Mouse (Mus musculus): Measurements from ENCODE around the gene Hdac4. TPM values are rescaled to one million over a fixed set of nuclear protein-coding genes. Genes with fewer than 3 reads are reported as not detected.

Hdac4 gene
- 3.3 and 3.9 TPM in 2 replicates for polyA plus RNA-seq (2015; fragmentation: Nextera tagmentation; extraction: Ambion mirVana)

GRCm38 (mm10) chr1:92195360-92196149 lies at the start of gene Hdac4:
Gene Hdac4, minus strand, starts transcription at chr1:92195699.
- Histone ChIP-seq H3K9ac (no peak within 1 kb of the TSS), H3K9me3 (replicated peaks) (no peaks in the 10 kb centered on the region), H3K27me3 (peaks cover 3% of the 10 kb centered on the region; the same call in 1 of the 2 replicates), H3K27ac (replicated peaks) (no peak within 1 kb of the TSS), H3K4me1 (replicated peaks) (no peaks in the 10 kb centered on the region), H3K36me3 (replicated peaks) (no peaks in the 10 kb centered on the region), H3K4me3 (replicated peaks) (no peak within 1 kb of the TSS), H3K4me2 (no peak within 1 kb of the TSS)
- no peak for ATAC-seq (ENCODE audit: insufficient read depth)
- 54% methylated on average over 13 of the region's 13 CpGs for WGBS (ENCODE audit: insufficient replicate concordance)

DNA sequence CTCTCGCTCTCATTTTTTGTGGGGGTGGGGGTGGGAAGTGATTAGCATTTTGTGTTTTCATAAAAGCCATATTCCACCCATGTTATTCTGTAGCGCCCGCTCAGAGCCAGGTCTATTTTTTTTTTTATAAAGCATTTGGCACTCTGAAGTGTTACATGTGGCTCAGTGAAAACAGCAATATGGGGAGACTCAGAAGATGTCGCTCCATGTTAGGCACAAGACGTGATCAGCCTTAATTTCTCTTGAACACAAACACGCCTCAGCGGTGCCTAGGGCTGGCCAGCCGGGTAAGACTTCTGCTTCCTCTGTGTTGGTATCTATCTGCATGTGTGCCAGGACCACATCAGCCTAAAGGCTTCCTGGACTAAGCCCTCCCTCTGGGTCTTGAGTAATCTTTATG lies 48.0 kb upstream of the Hdac4 start:
- 79% methylated on average over 8 of the region's 8 CpGs for WGBS (ENCODE audit: insufficient replicate concordance)
- no peaks in the 10 kb centered on the region for H3K9me3 ChIP-seq (replicated peaks)
- no peaks in the 10 kb centered on the region for H3K4me1 ChIP-seq (replicated peaks)
- no peak for ATAC-seq (ENCODE audit: insufficient read depth)
- H3K9ac ChIP-seq, result no peak overlapping the region
- H3K27ac ChIP-seq (replicated peaks), result no peak overlapping the region
- H3K36me3 ChIP-seq (replicated peaks), result no peaks in the 10 kb centered on the region
- no peaks in the 10 kb centered on the region for H3K27me3 ChIP-seq
- no peak overlapping the region for H3K4me3 ChIP-seq (replicated peaks)
- H3K4me2 ChIP-seq, result no peak overlapping the region

DNA sequence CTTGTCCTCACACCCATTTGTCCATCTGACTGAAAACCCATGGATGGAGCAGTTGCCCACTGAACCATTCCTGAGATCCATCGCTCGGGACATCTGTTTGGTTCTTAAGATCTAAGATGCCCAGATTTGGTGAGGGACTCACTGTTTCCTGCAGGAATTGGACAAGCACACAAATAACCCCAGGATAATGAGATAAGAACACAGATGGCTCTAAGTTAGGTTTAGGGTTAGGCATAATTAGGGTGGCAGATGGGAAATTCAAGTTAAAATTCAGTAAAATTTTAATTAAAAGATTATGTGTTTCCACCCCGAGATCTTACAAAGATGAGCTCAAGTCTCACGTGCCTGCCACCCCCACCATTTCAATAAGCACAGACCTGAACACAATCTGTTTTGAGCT lies 44.6 kb upstream of the Hdac4 start:
- H3K4me3 ChIP-seq (replicated peaks), result no peak overlapping the region
- no peaks in the 10 kb centered on the region for H3K36me3 ChIP-seq (replicated peaks)
- H3K27ac ChIP-seq (replicated peaks), result no peak overlapping the region
- no peaks in the 10 kb centered on the region for H3K9me3 ChIP-seq (replicated peaks)
- no peak overlapping the region for H3K4me2 ChIP-seq
- no peak overlapping the region for H3K9ac ChIP-seq
- no peaks in the 10 kb centered on the region for H3K4me1 ChIP-seq (replicated peaks)
- 67% methylated on average over 4 of the region's 4 CpGs for WGBS (ENCODE audit: insufficient replicate concordance)
- no peaks in the 10 kb centered on the region for H3K27me3 ChIP-seq
- ATAC-seq (ENCODE audit: insufficient read depth), result no peak

GRCm38 (mm10) chr1:92235600-92235999 lies 40.1 kb upstream of the Hdac4 start:
- Histone ChIP-seq H3K27me3 (no peaks in the 10 kb centered on the region), H3K4me3 (replicated peaks) (no peak overlapping the region), H3K36me3 (replicated peaks) (no peaks in the 10 kb centered on the region), H3K4me1 (replicated peaks) (no peaks in the 10 kb centered on the region), H3K9ac (no peak overlapping the region), H3K27ac (replicated peaks) (no peak overlapping the region), H3K9me3 (replicated peaks) (no peaks in the 10 kb centered on the region), H3K4me2 (no peak overlapping the region)
- WGBS (ENCODE audit: insufficient replicate concordance), result 67% methylated on average over 4 of the region's 4 CpGs
- ATAC-seq (ENCODE audit: insufficient read depth), result no peak

DNA sequence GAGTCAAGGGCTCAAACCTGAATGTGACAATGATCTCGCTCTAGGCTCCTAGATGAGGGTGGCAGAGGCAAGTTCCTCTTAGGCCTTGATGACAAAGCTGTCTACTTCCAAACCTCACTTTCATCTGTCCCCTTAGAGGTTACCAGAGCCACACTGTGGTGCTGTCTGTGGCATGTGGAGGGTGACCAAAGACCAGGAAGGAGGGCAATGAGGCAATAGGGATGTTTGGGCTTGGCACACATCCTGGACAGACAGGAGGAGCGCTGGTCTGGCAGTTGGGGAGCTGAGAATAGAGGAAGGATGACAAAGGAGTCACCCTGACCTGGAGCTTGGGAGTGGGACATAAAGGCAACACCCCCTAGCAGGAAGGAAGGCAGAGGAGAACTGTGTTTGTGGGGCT lies 29.8 kb upstream of the Hdac4 start:
- Histone ChIP-seq H3K9me3 (replicated peaks) (no peaks in the 10 kb centered on the region), H3K4me2 (no peak overlapping the region), H3K9ac (no peak overlapping the region), H3K27ac (replicated peaks) (no peak overlapping the region), H3K36me3 (replicated peaks) (no peaks in the 10 kb centered on the region), H3K4me1 (replicated peaks) (no peaks in the 10 kb centered on the region), H3K4me3 (replicated peaks) (no peak overlapping the region), H3K27me3 (no peaks in the 10 kb centered on the region)
- ATAC-seq (ENCODE audit: insufficient read depth), result no peak
- WGBS (ENCODE audit: insufficient replicate concordance), result 37% methylated on average over 2 of the region's 2 CpGs

DNA sequence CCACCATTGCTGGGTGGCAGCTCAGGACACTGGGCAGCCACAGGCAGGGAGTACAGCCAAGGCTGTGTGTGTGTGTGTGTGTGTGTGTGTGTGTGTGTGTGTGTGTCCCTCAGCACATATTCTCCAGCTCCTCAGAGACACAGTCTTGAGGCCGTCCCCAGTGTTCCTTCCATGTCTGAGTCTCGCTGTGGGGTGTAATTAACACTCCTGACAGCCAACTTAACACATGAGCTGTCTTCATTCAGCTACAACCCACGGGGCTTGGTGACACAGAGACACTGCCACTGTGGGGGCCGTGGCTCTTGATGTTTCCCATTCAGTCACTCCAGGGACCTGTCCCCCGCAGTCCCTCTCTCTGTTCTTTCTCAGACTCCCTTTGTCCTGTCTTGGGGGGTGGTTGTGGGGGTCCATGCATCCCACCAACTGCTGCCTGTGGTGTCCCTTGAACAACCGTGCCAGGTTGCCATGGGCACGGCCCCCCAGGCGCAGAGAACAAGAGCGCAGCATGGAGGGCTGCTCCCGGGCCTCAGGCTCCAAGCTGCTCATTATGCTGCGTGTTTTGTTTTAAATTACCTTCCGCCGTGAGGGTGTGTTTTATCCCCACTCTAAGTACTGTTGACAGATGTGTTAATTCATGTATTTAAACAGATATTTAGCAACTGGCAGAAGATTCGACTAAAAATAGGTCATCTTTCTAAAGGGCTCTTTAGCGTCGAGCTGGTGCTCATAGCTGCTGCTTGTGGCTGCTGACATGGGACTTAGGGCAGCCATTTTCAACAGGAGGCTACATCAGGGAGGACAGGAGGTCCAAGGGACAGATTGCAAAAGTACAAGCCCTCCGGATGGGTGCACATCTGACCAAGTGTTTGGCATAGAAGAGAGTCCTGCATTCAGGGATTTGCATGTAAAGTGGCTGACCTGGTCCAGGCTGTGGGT lies 28.7 kb upstream of the Hdac4 start:
- no peak for ATAC-seq (ENCODE audit: insufficient read depth)
- no peak overlapping the region for H3K9ac ChIP-seq
- no peak overlapping the region for H3K4me2 ChIP-seq
- H3K27me3 ChIP-seq, result no peaks in the 10 kb centered on the region
- no peak overlapping the region for H3K27ac ChIP-seq (replicated peaks)
- no peaks in the 10 kb centered on the region for H3K9me3 ChIP-seq (replicated peaks)
- 56% methylated on average over 17 of the region's 17 CpGs for WGBS (ENCODE audit: insufficient replicate concordance)
- no peak overlapping the region for H3K4me3 ChIP-seq (replicated peaks)
- H3K4me1 ChIP-seq (replicated peaks), result no peaks in the 10 kb centered on the region
- no peaks in the 10 kb centered on the region for H3K36me3 ChIP-seq (replicated peaks)

DNA sequence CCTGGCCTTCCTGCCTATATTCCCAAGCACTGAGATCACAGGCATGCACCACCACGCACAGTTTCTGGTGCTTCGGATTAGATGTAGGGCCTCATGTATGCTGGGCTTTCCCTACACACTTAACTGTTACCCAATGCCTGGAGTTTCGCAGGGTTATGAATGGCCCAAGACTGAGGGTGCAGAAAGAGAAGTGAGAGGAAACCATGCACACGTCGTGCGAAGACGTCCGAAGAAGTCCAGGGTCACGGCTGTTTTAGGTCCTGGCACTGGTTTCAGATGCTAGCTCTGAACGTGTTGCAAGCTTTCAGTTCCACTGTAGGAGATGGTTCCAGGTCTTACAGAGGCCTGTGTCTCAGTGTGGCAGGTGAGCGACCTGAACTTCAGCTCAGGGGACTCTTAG lies 21.2 kb upstream of the Hdac4 start:
- Histone ChIP-seq H3K9ac (no peak overlapping the region), H3K9me3 (replicated peaks) (no peaks in the 10 kb centered on the region), H3K27me3 (no peaks in the 10 kb centered on the region), H3K4me1 (replicated peaks) (no peaks in the 10 kb centered on the region), H3K4me2 (no peak overlapping the region), H3K4me3 (replicated peaks) (no peak overlapping the region), H3K36me3 (replicated peaks) (no peaks in the 10 kb centered on the region), H3K27ac (replicated peaks) (no peak overlapping the region)
- 58% methylated on average over 11 of the region's 11 CpGs for WGBS (ENCODE audit: insufficient replicate concordance)
- no peak for ATAC-seq (ENCODE audit: insufficient read depth)

- no peak overlapping the region for H3K27ac ChIP-seq (replicated peaks)
- no peaks in the 10 kb centered on the region for H3K9me3 ChIP-seq (replicated peaks)
- H3K36me3 ChIP-seq (replicated peaks), result no peaks in the 10 kb centered on the region
- no peak overlapping the region for H3K4me3 ChIP-seq (replicated peaks)
- H3K4me2 ChIP-seq, result no peak overlapping the region
- WGBS (ENCODE audit: insufficient replicate concordance), result 47% methylated on average over 11 of the region's 11 CpGs
- H3K4me1 ChIP-seq (replicated peaks), result no peaks in the 10 kb centered on the region
- no peak overlapping the region for H3K9ac ChIP-seq
- ATAC-seq (ENCODE audit: insufficient read depth), result no peak
- H3K27me3 ChIP-seq, result no peaks in the 10 kb centered on the region
Measured at GRCm38 (mm10) chr1:92215996-92216630, 20.6 kb upstream of the Hdac4 start.

DNA sequence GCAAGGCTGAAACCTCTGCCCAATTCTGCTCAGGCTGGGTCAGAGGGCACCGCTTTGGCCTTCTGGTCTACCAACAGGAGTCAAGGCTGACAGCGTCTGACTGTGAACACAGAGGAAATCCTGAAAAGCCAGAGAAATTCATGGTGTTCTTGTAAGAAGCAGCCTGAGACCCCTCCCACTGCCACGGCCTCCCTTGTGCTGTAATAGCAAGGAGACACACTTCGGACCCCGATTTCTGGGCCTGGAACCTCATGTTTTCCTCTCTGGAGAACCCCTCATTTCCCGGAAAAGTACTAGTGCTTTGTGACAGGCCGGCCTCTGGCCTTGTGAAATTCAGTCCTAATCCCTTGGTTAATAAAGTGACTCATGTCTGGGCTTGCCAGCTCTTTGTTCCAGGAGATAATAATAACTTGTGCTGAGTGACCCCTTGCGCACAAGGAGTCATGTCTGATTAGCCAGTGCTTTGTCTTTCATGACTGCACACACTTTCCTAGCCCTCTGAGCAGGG lies 19.7 kb upstream of the Hdac4 start:
- WGBS (ENCODE audit: insufficient replicate concordance), result 73% methylated on average over 8 of the region's 8 CpGs
- ATAC-seq (ENCODE audit: insufficient read depth), result no peak

DNA sequence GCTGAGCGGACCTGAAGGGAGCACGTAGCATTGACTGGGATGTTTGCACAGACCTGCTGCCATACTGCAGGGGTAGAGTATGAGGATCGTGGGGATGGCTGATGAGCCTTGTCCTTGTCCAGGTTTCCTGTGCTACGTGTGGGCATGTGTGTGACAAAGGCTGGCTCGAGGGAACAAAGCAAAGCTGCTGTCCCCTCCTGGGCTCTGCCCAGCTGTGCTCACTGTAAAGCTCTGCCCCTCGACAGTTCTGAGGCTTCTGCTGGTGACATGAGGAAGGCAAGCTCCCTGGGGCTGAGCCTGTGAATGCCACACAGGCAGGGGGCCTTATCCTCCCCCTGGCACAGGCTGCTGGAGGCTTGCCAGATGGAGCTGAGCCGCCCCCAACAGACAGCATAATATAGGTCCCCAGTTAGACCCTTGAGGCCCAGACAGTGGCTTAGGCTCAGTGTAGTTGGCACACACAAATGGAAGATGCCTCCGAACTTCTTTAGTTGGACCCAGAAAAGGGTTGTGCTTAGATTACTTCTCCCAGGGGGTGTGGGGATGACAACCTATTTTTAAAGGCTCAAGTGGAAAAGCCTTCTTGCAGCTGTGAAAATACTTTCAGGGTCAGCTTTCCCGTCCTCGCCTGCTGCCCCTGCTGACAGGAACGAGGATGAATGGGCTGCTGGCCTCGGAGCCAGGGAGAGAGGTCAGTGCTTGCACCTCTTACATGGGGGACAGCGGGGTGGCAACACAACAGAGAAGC lies 16.7 kb upstream of the Hdac4 start:
- Histone ChIP-seq H3K4me1 (replicated peaks) (no peaks in the 10 kb centered on the region), H3K36me3 (replicated peaks) (no peaks in the 10 kb centered on the region), H3K4me2 (no peak overlapping the region), H3K9me3 (replicated peaks) (no peaks in the 10 kb centered on the region), H3K27ac (replicated peaks) (no peak overlapping the region), H3K9ac (no peak overlapping the region), H3K27me3 (no peaks in the 10 kb centered on the region), H3K4me3 (replicated peaks) (no peak overlapping the region)
- WGBS (ENCODE audit: insufficient replicate concordance), result 47% methylated on average over 13 of the region's 13 CpGs
- no peak for ATAC-seq (ENCODE audit: insufficient read depth)

More for the DNA sequence above, 19.7 kb upstream of the Hdac4 start:
- Histone ChIP-seq H3K4me1 (replicated peaks) (no peaks in the 10 kb centered on the region), H3K27ac (replicated peaks) (no peak overlapping the region), H3K36me3 (replicated peaks) (no peaks in the 10 kb centered on the region), H3K9me3 (replicated peaks) (no peaks in the 10 kb centered on the region), H3K4me3 (replicated peaks) (no peak overlapping the region), H3K9ac (no peak overlapping the region), H3K4me2 (no peak overlapping the region), H3K27me3 (no peaks in the 10 kb centered on the region)

Data from liver, embryonic 15.5 days (tissue).